Mouse (Mus musculus) midbrain, embryonic 16.5 days (tissue): ENCODE data around the gene Rap1gds1. TPM values are rescaled to one million over a fixed set of nuclear protein-coding genes. Genes with fewer than 3 reads are reported as not detected.

Experiments used
- ATAC-seq: fragments of 200-750 bp; cut with Nextera tagmentation; 2 replicates; pipeline ENCODE4 v1.8.0; 2017; ENCODE audit warnings: moderate TSS enrichment
- H3K27ac ChIP-seq: fragments of 300-500 bp; sonication (generic); 2 replicates; pipeline ENCODE4 v1.5.1; 2014; ENCODE audit warnings: mild to moderate bottlenecking, low read length, mixed read lengths
- H3K27me3 ChIP-seq: fragments of 300-500 bp; sonication (generic); 2 replicates; pipeline ENCODE4 v1.6.1; 2014; ENCODE audit warnings: low read depth, low read length, mixed read lengths; ENCODE audit not compliant: control insufficient read depth, insufficient read depth
- H3K36me3 ChIP-seq: fragments of 300-500 bp; sonication (generic); 2 replicates; pipeline ENCODE4 v1.6.1; 2014; ENCODE audit warnings: mild to moderate bottlenecking, low read length, moderate library complexity, mixed read lengths; ENCODE audit not compliant: control insufficient read depth, insufficient read depth
- H3K4me1 ChIP-seq: fragments of 300-500 bp; sonication (generic); 2 replicates; pipeline ENCODE4 v1.6.1; 2014; ENCODE audit warnings: mild to moderate bottlenecking, low read length, mixed read lengths; ENCODE audit not compliant: control insufficient read depth, insufficient read depth
- H3K4me2 ChIP-seq: fragments of 300-500 bp; sonication (generic); 2 replicates; pipeline ENCODE4 v1.6.1; 2014; ENCODE audit warnings: mild to moderate bottlenecking, low read length, mixed read lengths
- H3K4me3 ChIP-seq: fragments of 300-500 bp; sonication (generic); 2 replicates; pipeline ENCODE4 v1.5.1; 2014; ENCODE audit warnings: low read depth, mild to moderate bottlenecking, low read length, moderate library complexity, mixed read lengths
- H3K9ac ChIP-seq: fragments of 300-500 bp; sonication (generic); 2 replicates; pipeline ENCODE4 v1.6.1; 2014; ENCODE audit warnings: low read depth, low read length, mixed read lengths
- H3K9me3 ChIP-seq: fragments of 300-500 bp; sonication (generic); replicated peaks from 2 replicates; pipeline ENCODE4 v1.6.1; 2014; ENCODE audit warnings: mild to moderate bottlenecking, low read length, mixed read lengths; ENCODE audit not compliant: control insufficient read depth, poor library complexity, severe bottlenecking
- WGBS: fragments of 180-500 bp; shearing (Covaris S2); extraction: QIAGEN DNeasy Blood & Tissue Kit; methylation state at CpG from one replicate; pipeline ENCODE4 v1.1.7; 2014; 5-methylcytosine and 5-hydroxymethylcytosine counted together
- polyA plus RNA-seq: library from polyadenylated mRNA; unstranded; fragments of >200 nt; fragmentation: Nextera tagmentation; extraction: Ambion mirVana; gene quantifications from 2 replicates; pipeline ENCODE4 v1.2.1, GENCODE M21; 2015

Rap1gds1 gene
- polyA plus RNA-seq, 1 experiment from 2014 or later, result 82.9 TPM

- 96% methylated on average over 7 of the region's 7 CpGs for WGBS
- Histone ChIP-seq H3K4me3 (no peak overlapping the region), H3K4me1 (0 out of 2 replicates have a peak, but pooled peaks cover 2% of the 10 kb centered on the region), H3K27me3 (no peaks in the 10 kb centered on the region), H3K9ac (no peak overlapping the region), H3K36me3 (no peaks in the 10 kb centered on the region), H3K9me3 (peaks cover 6% of the 10 kb centered on the region; the same call in 1 of the 2 replicates), H3K27ac (no peak overlapping the region), H3K4me2 (no peak overlapping the region)
- ATAC-seq, result no peak
Observed at GRCm38 (mm10) chr3:138989141-138989540, 85.9 kb downstream of the Rap1gds1 start.

- H3K27me3 ChIP-seq, result no peaks in the 10 kb centered on the region
Observed at GRCm38 (mm10) chr3:138988004-138988403, 87.0 kb downstream of the Rap1gds1 start.

DNA sequence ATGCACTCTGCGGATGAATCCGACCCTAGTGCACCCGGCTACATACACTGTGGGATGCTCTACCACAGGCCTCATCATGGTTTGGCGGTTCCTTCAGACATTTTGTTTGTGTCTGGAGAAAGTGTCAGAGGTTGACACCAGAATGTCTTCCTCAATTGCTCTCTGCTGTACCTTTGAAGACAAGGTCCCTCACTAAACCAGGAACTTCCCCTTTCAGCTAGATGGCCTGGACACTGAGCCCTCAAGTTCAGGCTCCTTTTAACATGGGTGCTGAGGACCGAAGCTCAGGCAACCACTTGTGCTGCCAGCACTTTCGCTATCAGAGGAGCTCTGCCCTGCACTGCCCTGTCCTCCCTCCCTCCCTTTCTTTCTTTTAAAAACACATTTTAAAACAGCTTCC lies 92.8 kb downstream of the Rap1gds1 start:
- H3K27me3 ChIP-seq, result no peaks in the 10 kb centered on the region
- ATAC-seq, result no peak
- WGBS, result 95% methylated on average over 6 of the region's 6 CpGs
- H3K4me2 ChIP-seq, result no peak overlapping the region
- H3K9ac ChIP-seq, result no peak overlapping the region
- H3K4me1 ChIP-seq, result no peaks in the 10 kb centered on the region
- H3K36me3 ChIP-seq, result no peaks in the 10 kb centered on the region
- no peak overlapping the region for H3K4me3 ChIP-seq
- H3K9me3 ChIP-seq, result peaks cover 2% of the 10 kb centered on the region; the same call in 1 of the 2 replicates
- H3K27ac ChIP-seq, result no peak overlapping the region

More at GRCm38 (mm10) chr3:138988004-138988403, 87.0 kb downstream of the Rap1gds1 start:
- Histone ChIP-seq H3K4me3 (no peak overlapping the region), H3K4me2 (no peak overlapping the region), H3K9me3 (peaks cover 6% of the 10 kb centered on the region; the same call in 1 of the 2 replicates), H3K4me1 (no peaks in the 10 kb centered on the region), H3K9ac (no peak overlapping the region), H3K27ac (no peak overlapping the region), H3K36me3 (no peaks in the 10 kb centered on the region)
- 96% methylated on average over 5 of the region's 5 CpGs for WGBS
- no peak for ATAC-seq

DNA sequence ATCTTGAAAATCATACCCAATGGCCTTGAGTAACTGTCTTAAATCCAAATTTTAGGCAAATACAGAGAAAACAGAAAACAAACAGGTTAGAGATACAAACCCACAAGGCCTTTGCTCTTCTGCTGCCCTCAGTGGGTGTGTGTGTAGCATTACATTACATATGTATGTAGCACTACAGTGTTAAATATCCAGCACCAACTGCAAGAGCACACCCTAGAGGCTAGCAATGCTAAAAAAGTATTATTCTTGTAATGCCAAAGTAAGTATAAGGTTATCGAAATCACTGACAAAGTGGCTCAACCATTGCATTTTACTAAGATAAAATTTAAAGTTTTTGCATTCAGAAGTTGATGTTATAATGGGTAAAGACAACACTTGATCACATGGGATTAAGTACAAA lies 97.6 kb downstream of the Rap1gds1 start:
- 0 out of 2 replicates have a peak, but pooled peaks cover 2% of the 10 kb centered on the region for H3K9me3 ChIP-seq
- H3K4me2 ChIP-seq, result no peak overlapping the region
- H3K27me3 ChIP-seq, result no peaks in the 10 kb centered on the region
- H3K4me1 ChIP-seq, result no peaks in the 10 kb centered on the region
- no peak overlapping the region for H3K9ac ChIP-seq
- no peak overlapping the region for H3K4me3 ChIP-seq
- peaks cover 2% of the 10 kb centered on the region; the same call in 1 of the 2 replicates for H3K36me3 ChIP-seq
- no peak overlapping the region for H3K27ac ChIP-seq
- no peak for ATAC-seq
- WGBS, result 100% methylated on average over 1 of the region's 1 CpGs

DNA sequence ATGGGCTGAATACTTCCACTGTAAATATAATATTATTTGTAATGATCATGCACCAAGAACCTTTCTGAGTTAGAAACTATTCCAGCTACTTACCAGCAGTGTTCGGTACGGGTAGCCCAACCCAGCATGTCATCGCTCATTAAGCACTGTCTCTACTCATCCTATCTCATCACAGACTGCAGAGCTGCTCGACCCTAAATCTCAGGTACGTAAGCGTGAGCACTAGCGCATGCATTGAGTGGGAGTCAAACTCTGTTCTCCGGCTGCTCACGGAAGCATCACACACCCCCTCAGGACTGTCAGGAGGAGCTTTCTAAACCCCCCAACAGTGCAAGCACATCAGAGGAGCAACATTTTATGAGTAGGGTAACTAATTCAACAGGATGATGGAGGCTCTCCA lies 107.4 kb downstream of the Rap1gds1 start:
- H3K4me1 ChIP-seq, result no peaks in the 10 kb centered on the region
- no peaks in the 10 kb centered on the region for H3K27me3 ChIP-seq
- no peak overlapping the region for H3K4me2 ChIP-seq
- no peaks in the 10 kb centered on the region for H3K9me3 ChIP-seq
- H3K27ac ChIP-seq, result no peak overlapping the region
- peaks cover 2% of the 10 kb centered on the region; the same call in 1 of the 2 replicates for H3K36me3 ChIP-seq
- H3K4me3 ChIP-seq, result no peak overlapping the region
- no peak for ATAC-seq
- WGBS, result 82% methylated on average over 9 of the region's 9 CpGs
- H3K9ac ChIP-seq, result no peak overlapping the region

GRCm38 (mm10) chr3:138958527-138958926 lies 116.5 kb downstream of the Rap1gds1 start:
- Histone ChIP-seq H3K9me3 (no peaks in the 10 kb centered on the region), H3K4me3 (no peak overlapping the region), H3K9ac (no peak overlapping the region), H3K4me1 (no peaks in the 10 kb centered on the region), H3K27ac (no peak overlapping the region), H3K27me3 (no peaks in the 10 kb centered on the region), H3K4me2 (no peak overlapping the region), H3K36me3 (peaks cover 23% of the 10 kb centered on the region)
- WGBS, result 96% methylated on average over 8 of the region's 8 CpGs
- ATAC-seq, result no peak

DNA sequence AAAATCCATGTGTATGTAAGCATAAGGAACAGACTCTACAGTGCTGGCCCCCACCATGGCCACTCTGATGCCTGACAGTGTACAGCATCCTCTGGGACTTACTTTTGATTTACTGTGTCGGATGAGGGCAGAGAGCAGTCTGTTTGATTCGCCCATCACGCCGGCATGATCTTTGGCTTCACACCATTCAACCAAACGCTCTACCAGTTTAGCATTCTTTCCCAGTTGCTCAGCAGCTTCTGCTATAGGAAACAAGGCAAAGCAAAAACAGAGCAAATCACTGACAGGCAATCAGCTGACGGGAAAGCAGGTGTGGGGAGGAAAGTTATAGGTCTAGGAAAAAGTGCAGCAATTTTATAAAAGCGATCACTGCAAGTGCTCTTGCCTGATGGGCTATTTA lies 119.8 kb downstream of the Rap1gds1 start:
- Histone ChIP-seq H3K9ac (no peak overlapping the region), H3K4me3 (no peak overlapping the region), H3K27me3 (no peaks in the 10 kb centered on the region), H3K9me3 (no peaks in the 10 kb centered on the region), H3K4me1 (no peaks in the 10 kb centered on the region), H3K36me3 (peaks cover 14% of the 10 kb centered on the region), H3K27ac (no peak overlapping the region), H3K4me2 (no peak overlapping the region)
- 91% methylated on average over 7 of the region's 7 CpGs for WGBS
- ATAC-seq, result no peak

DNA sequence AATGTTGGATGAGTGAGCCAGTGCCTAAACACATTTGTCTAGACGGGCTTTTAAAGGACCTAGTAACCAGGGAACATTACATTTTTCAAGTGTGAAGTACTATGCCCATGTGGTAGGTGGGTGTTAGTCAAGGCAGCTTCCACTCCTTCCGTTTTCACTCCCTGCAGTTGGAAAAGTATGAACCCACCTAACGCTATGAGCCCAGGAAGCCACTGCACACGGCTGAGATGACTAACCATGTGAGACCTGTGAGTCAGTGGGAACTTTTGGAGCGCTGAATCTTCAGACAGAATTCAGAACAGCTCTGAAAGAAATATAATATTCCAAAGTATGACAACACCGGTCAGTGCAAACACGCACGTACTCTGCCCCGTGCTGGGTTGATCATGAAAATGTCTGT lies 125.9 kb downstream of the Rap1gds1 start:
- Histone ChIP-seq H3K4me2 (no peak overlapping the region), H3K9me3 (no peaks in the 10 kb centered on the region)

DNA sequence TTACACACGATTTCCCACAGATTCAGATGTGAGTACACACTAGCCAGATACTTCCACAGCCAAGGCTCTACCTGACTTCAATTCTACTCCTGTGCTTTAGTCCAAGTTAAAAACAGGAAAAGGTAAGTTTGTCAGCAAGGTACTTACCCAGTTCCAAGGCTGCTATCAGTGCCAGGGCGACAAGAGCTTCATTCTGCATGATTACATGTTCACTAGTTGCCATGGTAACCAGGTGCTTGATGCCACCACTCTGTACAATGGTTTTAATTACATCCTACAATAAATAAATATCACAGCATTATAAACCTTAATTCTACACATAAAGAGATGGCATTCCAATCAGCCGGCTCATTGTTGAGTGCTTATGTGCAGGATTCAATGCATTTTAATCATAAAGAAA lies 129.5 kb downstream of the Rap1gds1 start:
- H3K27ac ChIP-seq, result no peak overlapping the region
- no peak for ATAC-seq
- 82% methylated on average over 3 of the region's 3 CpGs for WGBS
- no peaks in the 10 kb centered on the region for H3K27me3 ChIP-seq
- no peak overlapping the region for H3K4me3 ChIP-seq
- H3K36me3 ChIP-seq, result peaks cover 13% of the 10 kb centered on the region
- H3K9ac ChIP-seq, result no peak overlapping the region
- H3K4me1 ChIP-seq, result no peaks in the 10 kb centered on the region; the same call in 1 of the 2 replicates
- H3K4me2 ChIP-seq, result no peak overlapping the region
- no peaks in the 10 kb centered on the region for H3K9me3 ChIP-seq

More for the DNA sequence above, 125.9 kb downstream of the Rap1gds1 start:
- Histone ChIP-seq H3K27me3 (no peaks in the 10 kb centered on the region), H3K4me1 (no peaks in the 10 kb centered on the region), H3K36me3 (peaks cover 17% of the 10 kb centered on the region), H3K9ac (no peak overlapping the region), H3K4me3 (no peak overlapping the region), H3K27ac (no peak overlapping the region)
- 95% methylated on average over 9 of the region's 9 CpGs for WGBS
- no peak for ATAC-seq
